Mouse (Mus musculus) liver, postnatal 0 days (tissue): ENCODE results near the gene Inhbc. TPM values are rescaled to one million over a fixed set of nuclear protein-coding genes. Genes with fewer than 3 reads are reported as not detected.

Source experiments
- ATAC-seq: fragments of 200-750 bp; cut with Nextera tagmentation; 2 replicates; pipeline ENCODE4 v1.8.0; 2017; ENCODE audit warnings: mild to moderate bottlenecking, moderate library complexity
- DNase-seq: peaks from one replicate; pipeline ENCODE4 v3.0.0-alpha.2; 2016
- H3K27ac ChIP-seq: fragments of 300-500 bp; sonication (generic); 2 replicates; pipeline ENCODE4 v1.5.1; 2014; ENCODE audit warnings: antibody characterized with exemption, moderate library complexity, mild to moderate bottlenecking, low read depth
- H3K27me3 ChIP-seq: fragments of 300-500 bp; sonication (generic); 2 replicates; pipeline ENCODE4 v1.6.1; 2014; ENCODE audit warnings: low read length, control low read depth, mixed read lengths; ENCODE audit not compliant: insufficient read depth
- H3K36me3 ChIP-seq: fragments of 300-500 bp; sonication (generic); replicated peaks from 2 replicates; pipeline ENCODE4 v1.6.1; 2014; ENCODE audit warnings: mild to moderate bottlenecking, control low read depth, low read length, moderate library complexity, mixed read lengths; ENCODE audit not compliant: insufficient read depth
- H3K4me1 ChIP-seq: fragments of 300-500 bp; sonication (generic); 2 replicates; pipeline ENCODE4 v1.6.1; 2014; ENCODE audit warnings: antibody characterized with exemption, mild to moderate bottlenecking, control low read depth; ENCODE audit not compliant: insufficient read depth
- H3K4me2 ChIP-seq: fragments of 300-500 bp; sonication (generic); 2 replicates; pipeline ENCODE4 v1.6.1; 2014; ENCODE audit warnings: low read depth, mild to moderate bottlenecking, low read length, moderate library complexity, mixed read lengths
- H3K4me3 ChIP-seq: fragments of 300-500 bp; sonication (generic); 2 replicates; pipeline ENCODE4 v1.5.1; 2014; ENCODE audit warnings: low read depth, low read length
- H3K9ac ChIP-seq: fragments of 300-500 bp; sonication (generic); replicated peaks from 2 replicates; pipeline ENCODE4 v1.6.1; 2014; ENCODE audit warnings: mild to moderate bottlenecking, moderate library complexity
- H3K9me3 ChIP-seq: fragments of 300-500 bp; sonication (generic); 2 replicates; pipeline ENCODE4 v1.6.1; 2016; ENCODE audit warnings: mild to moderate bottlenecking, control low read depth, low read length, mixed read lengths
- CTCF ChIP-seq: sonication (generic); IDR thresholded peaks from 2 replicates; pipeline ENCODE4 v1.5.1; 2016; ENCODE audit warnings: antibody characterized with exemption, low read depth
- EP300 ChIP-seq: IDR thresholded peaks from 2 replicates; pipeline ENCODE4 v1.6.1; 2016; ENCODE audit warnings: antibody characterized with exemption, low read depth, mild to moderate bottlenecking
- WGBS: fragments of 180-500 bp; shearing (Covaris S2); extraction: QIAGEN DNeasy Blood & Tissue Kit; methylation state at CpG from one replicate; pipeline ENCODE4 v1.1.7; 2014; ENCODE audit not compliant: insufficient replicate concordance; 5-methylcytosine and 5-hydroxymethylcytosine counted together
- polyA plus RNA-seq: library from polyadenylated mRNA; unstranded; fragments of >200 nt; fragmentation: Nextera tagmentation; extraction: Ambion mirVana; gene quantifications from 2 replicates; pipeline ENCODE4 v1.2.1, GENCODE M21; 2015

The Inhbc gene
- polyA plus RNA-seq, 1 experiment from 2014 or later = 27.2 TPM

DNA sequence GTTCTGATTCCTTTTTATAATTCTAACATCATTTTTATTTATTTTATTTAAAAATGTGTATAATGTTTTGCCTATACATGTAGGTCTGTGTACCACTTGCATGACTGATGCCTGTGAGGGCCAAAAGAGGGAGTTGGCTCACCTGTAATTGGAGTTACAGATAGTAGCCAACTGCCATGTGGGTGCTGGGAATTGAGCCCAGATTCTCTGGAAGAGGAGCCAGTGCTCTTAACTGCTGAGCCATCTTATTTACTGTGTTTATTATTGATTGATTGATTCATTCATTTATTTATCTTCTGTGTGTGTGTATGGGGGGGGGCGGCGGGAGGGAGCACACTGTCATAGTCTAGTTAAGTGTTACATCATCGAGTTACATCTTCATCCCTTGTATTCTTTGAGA lies 34.5 kb upstream of the Inhbc start:
- WGBS = 78% methylated on average over 3 of the region's 3 CpGs
- TF ChIP-seq CTCF (no peak), EP300 (no peak)
- Histone ChIP-seq H3K27me3 (no peaks in the 10 kb centered on the region), H3K9ac (no peak overlapping the region), H3K27ac (no peak overlapping the region), H3K4me3 (no peak overlapping the region), H3K4me1 (0 out of 2 replicates have a peak, but pooled peaks cover 5% of the 10 kb centered on the region), H3K9me3 (no peaks in the 10 kb centered on the region), H3K36me3 (peaks cover 30% of the 10 kb centered on the region), H3K4me2 (no peak overlapping the region)
- DNase-seq (no peak), ATAC-seq (no peak)

DNA sequence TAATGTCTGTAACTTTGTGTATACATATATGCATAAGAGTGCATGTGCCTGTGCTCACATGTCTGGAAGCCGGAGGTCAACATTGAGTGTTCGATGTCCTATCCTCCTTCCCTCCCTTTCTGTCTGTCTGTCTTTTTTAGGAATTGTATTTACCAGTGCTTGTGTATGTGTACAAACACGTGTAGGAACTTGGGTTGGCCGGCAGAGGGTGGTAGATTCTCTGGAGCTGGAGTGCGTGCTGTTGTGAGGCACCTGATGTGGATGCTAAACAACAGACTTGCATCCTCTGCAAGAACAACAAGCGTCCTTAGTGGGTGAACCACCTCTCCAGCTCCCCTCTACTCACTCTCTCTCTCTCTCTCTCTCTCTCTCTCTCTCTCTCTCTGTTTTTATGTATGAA lies 21.5 kb upstream of the Inhbc start:
- Histone ChIP-seq H3K4me2 (no peak overlapping the region), H3K4me3 (no peak overlapping the region), H3K36me3 (peaks cover 6% of the 10 kb centered on the region; the same call in 1 of the 2 replicates), H3K4me1 (no peaks in the 10 kb centered on the region), H3K27ac (no peak overlapping the region), H3K9me3 (no peaks in the 10 kb centered on the region), H3K9ac (no peak overlapping the region), H3K27me3 (no peaks in the 10 kb centered on the region)
- WGBS = 76% methylated on average over 6 of the region's 6 CpGs
- DNase-seq (no peak), ATAC-seq (no peak)
- TF ChIP-seq CTCF (peak; percentile 28; the same call in 1 of the 2 replicates), EP300 (no peak)

DNA sequence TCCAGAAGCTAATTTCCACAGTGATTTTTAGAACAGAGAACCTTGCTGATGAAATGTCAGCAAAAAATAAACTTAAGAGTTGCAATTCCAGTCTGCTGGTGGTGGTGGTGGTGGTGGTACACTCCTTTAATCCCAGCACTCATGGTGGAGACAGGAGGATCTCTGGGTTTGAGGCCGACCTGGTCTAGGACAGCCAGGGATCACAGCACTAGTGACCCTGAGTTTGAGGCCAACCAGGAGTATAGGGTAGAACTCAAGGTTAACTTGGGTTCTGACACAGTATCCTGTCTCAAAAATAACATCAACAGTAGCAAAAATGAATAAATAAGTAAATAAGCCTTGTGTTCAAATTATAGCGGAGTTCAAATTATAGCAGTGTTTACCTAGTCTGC lies 11.5 kb upstream of the Inhbc start:
- WGBS = 53% methylated on average over 2 of the region's 2 CpGs
- Histone ChIP-seq H3K4me2 (peak overlapping the region; percentile 76), H3K4me1 (peaks cover 22% of the 10 kb centered on the region), H3K9me3 (no peaks in the 10 kb centered on the region), H3K4me3 (peak overlapping the region; percentile 55), H3K27me3 (no peaks in the 10 kb centered on the region), H3K9ac (peak overlapping the region; percentile 97; the same call in 1 of the 2 replicates), H3K36me3 (no peaks in the 10 kb centered on the region), H3K27ac (peak overlapping the region; percentile 99)
- TF ChIP-seq EP300 (no peak), CTCF (no peak)
- DNase-seq (no peak), ATAC-seq (no peak)

GRCm38 (mm10) chr10:127380767-127381742 lies 10.8 kb upstream of the Inhbc start:
- Histone ChIP-seq H3K4me3 (peak overlapping the region; percentile 55), H3K4me1 (peaks cover 22% of the 10 kb centered on the region), H3K27me3 (no peaks in the 10 kb centered on the region), H3K4me2 (peak overlapping the region; percentile 76), H3K36me3 (no peaks in the 10 kb centered on the region), H3K27ac (peak overlapping the region; percentile 99), H3K9ac (peak overlapping the region; percentile 97), H3K9me3 (no peaks in the 10 kb centered on the region)
- ATAC-seq (peak; percentile 73), DNase-seq (peak; percentile 76)
- WGBS = 3% methylated on average over 32 of the region's 79 CpGs
- TF ChIP-seq EP300 (no peak), CTCF (peak; percentile 15; the same call in 1 of the 2 replicates)

DNA sequence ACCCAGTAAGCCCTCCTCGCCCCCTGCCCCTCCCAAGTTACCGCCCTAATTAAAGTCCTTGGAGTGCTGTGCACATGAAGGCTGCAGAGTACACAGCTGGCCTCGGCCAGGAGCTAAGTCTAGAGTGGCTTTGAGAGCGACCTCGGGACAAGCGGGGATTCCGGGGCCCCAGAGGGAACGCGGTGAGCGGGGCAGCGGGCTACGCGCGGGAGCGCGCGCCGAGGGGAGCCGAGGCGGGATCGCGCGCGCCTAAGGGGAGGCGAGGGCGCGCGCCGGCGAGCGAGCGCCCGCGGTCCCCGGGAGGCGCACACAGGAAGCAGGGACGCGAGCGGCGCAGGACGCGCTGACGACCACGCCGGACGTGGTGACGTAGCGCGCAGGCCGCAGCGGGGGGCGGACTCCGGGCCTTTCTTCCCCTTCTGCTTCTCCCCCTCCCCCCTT lies 10.0 kb upstream of the Inhbc start, which contains the start of gene R3hdm2:
Gene R3hdm2, plus strand, starts transcription at position 77 of the 441 bp plus-strand sequence.
- no peak for TF ChIP-seq EP300
- TF ChIP-seq CTCF = no peak
- Histone ChIP-seq H3K9me3 (no peaks in the 10 kb centered on the region), H3K4me1 (peaks cover 17% of the 10 kb centered on the region), H3K9ac (peak within 1 kb of the TSS; percentile 97), H3K27me3 (no peaks in the 10 kb centered on the region), H3K4me3 (peak within 1 kb of the TSS; percentile 55), H3K4me2 (peak within 1 kb of the TSS; percentile 76), H3K36me3 (no peaks in the 10 kb centered on the region), H3K27ac (peak within 1 kb of the TSS; percentile 99)
- ATAC-seq = peak; percentile 97
- DNase-seq = peak; percentile 94
- 0% methylated on average over 26 of the region's 53 CpGs for WGBS

- H3K4me1 ChIP-seq = peaks cover 16% of the 10 kb centered on the region; the same call in 1 of the 2 replicates
- H3K36me3 ChIP-seq = no peaks in the 10 kb centered on the region
- no peak for TF ChIP-seq EP300
- TF ChIP-seq CTCF = no peak
- H3K9ac ChIP-seq = peak overlapping the region; percentile 97
- H3K27ac ChIP-seq = peak overlapping the region; percentile 99
- no peaks in the 10 kb centered on the region for H3K27me3 ChIP-seq
- H3K4me2 ChIP-seq = peak overlapping the region; percentile 76
- peak overlapping the region; percentile 55 for H3K4me3 ChIP-seq
- WGBS = 78% methylated on average over 8 of the region's 8 CpGs
- ATAC-seq (no peak), DNase-seq (no peak)
- H3K9me3 ChIP-seq = no peaks in the 10 kb centered on the region
Observed at GRCm38 (mm10) chr10:127379654-127380053, 9.4 kb upstream of the Inhbc start.
